Mouse (Mus musculus) frontal cortex, postnatal 10 days (tissue): ENCODE data around the gene 1700017B05Rik.
"Not testable (repeated sequence)": the region's sequence is repeated elsewhere in the genome, so short reads cannot be mapped to it uniquely, and the experiment has no call there.

Source experiments
- DNase-seq, 2 experiments: peaks; one replicate each; pipeline ENCODE4 v3.0.0; 2022; ENCODE audit warnings: low spot score in 2 of 2, mixed read lengths in 1 of 2

Gene 1700017B05Rik

DNA sequence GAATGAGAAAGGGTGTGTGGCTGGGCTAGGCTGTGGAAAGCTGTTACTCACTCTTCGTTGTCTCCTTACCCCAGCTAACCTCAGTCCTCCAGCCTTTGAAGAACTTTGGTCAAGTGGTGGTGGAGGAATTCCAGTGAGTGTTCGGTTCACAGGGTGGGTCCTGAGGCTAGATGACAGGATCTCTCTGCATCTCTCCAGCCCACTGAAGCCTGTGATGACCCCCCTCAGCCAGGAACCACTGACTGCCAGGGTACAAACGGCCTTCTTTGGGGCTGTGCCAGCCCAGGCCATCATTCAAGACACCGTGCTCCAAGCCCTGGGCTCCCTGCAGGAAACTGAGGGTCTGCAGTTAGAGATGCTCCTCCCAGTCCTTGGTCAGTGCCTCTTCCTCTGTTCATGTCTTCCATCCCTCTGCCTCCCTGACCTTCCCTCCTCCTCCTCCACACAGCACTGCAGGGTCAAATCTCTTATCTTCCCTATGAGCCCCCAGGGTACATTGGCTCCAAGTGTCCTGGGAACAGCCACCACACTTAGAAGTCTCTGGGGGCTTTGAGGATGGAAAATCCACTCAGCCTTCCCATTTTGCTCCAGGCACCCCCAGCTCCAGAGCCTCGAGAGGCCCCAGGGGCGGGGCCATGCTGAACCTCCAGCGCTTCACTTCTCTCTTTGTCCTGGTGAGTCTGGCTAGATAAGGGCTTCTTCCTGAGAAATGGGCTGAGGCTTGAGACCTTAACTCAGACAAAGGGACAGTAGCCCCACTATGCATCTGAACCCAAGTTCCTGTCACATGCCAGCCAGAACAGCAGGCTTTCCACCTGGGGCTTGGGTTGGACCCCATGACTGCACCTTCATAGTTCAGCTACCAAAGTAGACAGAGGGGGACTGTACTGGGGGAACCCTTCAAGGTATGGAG, 14.1 kb downstream of the 1700017B05Rik start:
- no peak for DNase-seq

DNA sequence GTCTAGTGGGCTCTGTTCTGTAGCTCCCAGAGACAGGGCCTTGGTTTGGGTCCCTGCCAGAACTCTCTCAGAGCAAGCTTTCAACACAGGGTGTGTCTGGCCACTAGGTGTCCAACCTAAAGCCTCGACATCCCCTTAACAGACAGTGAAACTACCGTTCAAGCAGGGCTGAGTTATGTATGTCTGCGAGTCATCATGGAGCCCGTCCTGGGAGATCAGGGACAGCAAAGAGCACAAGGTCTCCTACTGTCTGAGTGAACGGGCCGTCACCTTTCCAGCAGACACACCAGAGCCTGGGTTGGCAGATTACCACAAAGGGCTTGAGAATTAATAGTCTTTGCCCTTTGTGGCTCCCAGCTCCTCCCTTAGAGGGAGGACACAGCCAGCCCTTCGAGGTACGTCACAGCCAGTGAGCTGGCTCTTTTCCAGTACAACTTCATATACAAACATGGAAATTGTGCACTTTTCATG, 15.2 kb downstream of the 1700017B05Rik start:
- DNase-seq, result no peak

DNA sequence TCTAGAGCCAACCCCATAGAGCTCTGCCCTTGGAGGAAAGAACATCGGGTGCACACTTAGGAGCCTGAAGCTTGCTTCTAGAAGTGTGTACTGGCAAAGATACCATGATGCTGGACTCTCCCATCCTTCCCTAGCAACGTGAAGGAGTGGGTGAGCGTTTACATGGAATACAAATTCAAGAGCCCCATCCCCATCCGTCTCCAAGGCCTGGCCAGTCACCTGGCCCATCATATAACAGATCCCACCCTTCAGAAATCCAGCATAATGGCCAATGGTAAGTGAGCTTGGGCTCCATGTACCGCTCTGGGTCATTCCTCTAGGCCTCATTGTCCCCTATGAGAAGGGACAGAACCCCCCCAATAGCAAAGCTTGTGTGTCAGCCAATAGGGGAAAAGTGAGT, 15.9 kb downstream of the 1700017B05Rik start:
- DNase-seq, result no peak

DNA sequence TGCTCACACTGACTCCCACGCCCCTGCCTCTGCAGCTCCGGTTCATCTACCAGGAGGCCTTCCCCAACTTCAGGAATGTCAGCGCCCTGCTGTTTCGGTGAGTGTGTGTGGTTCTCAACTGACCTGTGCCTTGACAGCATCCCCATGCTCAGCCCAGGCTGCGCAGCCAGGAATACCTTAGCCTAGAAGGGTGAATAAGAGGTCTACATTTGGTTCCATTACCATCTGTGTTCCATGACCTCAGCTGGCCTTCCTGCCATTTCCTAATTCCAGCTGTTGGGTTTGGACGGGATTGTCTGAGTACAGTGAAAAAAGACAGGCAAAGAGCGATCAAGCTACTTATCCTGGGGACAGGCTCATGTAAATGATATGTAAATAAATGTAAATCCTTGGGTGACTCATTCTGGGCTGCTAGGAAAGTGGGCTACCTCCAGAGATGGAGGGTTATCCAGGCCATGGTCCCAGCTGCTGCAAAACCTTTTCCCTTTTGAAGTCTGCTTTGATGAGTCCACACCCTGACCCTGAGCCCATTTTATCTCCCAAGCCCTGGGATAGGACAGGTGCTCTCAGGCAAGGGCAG, 18.2 kb downstream of the 1700017B05Rik start:
- DNase-seq, result no peak

DNA sequence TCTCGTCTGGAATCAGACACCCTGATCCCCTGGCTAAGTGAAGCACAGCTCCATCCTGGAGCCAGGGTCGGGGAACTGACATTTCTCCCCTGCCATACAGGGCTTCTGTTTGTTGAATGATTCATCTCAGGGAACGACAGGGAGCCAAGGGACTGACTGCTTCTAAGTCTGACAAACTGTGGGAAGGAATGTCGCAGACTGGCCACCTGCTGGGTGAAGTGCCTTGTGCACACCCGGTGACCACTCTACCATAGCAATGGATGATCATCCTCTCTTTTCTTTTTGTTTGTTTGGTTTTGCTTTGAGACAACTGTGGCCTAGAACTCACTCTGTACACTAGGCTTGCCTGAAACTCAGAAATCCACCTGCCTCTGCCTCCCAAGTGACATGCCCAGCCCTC, 19.5 kb downstream of the 1700017B05Rik start:
- no peak for DNase-seq

DNA sequence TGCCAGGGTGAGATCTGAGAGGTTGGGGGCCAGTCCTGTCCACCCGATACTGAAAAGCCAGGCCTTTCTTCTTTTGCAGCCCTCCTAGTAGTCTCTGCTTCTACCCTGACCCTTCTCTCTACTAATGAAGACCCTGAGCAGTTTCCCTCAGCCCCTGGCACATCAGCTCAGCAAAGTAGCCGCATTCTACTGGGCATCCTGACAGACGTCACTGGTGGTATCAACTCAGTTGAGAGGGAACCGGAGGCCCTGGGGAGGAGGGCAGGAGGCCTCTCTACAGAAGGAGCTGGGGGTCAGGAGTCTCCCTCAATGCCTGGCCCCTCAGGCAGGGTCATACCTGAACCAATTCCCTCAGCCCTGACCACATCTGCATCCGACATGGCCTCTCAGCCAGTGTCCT, 21.3 kb downstream of the 1700017B05Rik start:
- no peak for DNase-seq

DNA sequence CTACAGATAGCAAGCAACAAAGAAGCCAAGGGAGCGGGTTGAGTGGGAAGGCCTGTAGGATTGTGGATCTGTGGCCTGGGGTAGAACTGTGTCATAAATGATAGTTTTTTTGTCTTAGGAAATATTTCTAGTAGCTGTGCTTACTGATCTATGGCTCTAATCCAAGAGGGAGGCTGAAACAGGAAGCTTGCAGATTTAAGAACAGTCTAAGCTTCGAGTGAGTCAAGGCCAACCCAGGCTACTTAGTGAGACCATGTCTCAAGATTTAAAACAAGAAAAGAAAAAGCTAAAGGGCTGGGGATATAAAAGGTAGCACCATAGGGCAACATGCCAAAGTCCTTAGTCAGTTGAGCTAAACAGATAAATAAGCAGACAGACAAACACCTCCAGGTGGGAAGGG, 24.2 kb downstream of the 1700017B05Rik start:
- no peak for DNase-seq

DNA sequence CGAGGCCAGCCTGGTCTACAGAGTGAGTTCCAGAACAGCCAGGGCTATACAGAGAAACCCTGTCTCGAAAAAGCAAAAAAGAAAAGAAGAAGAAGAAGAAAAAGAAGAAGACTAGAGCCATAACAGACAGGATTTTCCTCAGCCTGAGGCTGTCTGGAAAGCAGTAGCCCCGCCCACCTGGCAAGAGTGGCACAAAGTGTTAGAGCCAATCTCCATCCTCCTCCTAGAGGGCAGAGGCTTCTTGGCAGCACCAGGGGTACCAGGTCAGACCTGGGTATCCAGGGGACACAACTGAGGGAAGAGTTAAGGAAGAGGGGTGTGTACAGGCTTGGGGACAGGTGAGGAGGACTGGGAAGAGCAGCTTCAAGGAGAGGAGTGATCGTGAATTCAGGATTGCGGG, 24.7 kb downstream of the 1700017B05Rik start:
- no peak for DNase-seq

DNA sequence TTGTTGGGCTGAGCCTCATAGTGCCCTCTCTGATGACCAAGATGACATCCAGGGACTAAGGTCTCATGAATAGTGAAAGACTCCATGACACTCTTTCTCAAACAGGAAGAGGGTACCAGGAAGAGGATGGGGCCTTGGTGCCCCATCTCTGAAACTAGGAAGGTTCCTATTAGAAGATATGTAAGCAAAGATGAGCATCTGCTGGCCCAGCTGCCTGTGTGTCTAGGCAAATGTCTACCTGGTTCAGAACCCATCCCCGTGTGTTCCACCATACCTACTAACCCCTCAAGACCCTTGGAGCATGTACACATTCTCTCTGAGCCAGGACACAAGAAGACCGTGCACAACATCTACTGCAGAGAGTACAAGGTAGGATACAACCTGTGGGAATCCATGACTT, 26.2 kb downstream of the 1700017B05Rik start, which contains the start of gene Trcg1:
TSS of gene Trcg1 (plus strand) at position 301 of the 400 bp plus-strand sequence.
- no peak for DNase-seq

DNA sequence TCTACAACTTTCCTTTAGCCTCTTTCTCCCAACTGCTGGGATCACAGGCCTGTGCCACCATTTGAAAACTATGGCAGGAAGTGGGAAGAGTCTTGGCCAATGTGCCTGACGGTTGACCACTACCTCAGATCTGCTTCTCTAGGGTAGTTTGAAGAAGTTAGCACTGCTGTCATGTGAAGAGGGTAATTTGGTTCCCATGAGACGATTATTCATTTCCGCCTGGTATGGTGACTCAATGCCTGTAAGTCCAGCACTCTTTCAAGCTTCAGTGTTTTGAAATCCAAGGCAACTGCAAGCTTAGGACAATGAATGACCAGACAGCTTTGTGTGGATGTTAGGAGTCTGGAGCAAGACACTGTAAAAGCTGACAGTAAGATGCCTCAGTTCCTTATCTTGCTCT, 28.6 kb downstream of the 1700017B05Rik start:
- DNase-seq, result no peak

DNA sequence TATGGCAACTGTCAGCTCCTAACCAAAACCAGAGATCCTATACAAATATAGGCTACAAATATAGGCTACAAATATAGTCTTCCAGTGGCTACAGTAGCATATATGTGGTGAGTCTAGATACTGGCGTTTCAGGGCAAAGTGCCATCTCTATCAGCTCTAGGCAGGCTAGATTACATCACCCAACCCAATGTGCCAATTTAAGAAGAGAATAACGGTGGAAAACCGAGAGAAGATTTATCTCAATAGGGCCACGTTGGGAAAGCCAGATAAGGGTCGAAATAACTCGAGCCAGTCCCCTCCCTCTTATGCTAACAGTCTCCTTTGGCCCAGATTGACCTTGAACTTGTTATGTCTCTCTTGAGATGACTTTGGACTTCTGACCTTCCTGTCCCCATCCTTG, 29.3 kb downstream of the 1700017B05Rik start:
- no peak for DNase-seq

DNA sequence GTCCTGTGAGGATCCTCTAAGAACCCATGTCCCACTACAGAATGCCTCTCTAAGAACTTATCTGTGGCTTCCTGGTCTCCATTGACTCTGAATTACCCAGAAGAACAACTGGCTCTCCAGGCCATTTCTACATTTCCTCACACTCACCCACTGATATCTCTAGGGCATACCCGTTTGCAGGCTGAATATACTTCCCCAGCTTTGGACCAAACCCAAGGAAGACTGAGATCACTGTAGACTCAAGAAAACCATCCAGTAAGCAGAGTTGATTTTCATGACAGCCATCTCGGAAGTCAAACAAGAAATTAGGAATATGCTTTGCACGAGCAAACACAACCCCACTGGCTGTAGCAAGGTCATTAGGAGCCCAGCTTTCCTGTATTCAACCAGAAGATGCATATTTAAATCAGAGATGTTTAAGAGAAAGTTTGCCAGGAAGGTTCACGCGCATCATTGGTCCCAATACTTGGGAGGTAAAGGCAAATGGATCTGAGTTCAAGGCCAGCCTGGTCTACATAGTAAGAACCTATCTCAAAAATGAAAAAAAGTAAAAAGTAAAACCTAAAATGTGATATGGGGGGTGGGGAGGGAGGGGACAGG, 30.0 kb downstream of the 1700017B05Rik start:
- no peak for DNase-seq

DNA sequence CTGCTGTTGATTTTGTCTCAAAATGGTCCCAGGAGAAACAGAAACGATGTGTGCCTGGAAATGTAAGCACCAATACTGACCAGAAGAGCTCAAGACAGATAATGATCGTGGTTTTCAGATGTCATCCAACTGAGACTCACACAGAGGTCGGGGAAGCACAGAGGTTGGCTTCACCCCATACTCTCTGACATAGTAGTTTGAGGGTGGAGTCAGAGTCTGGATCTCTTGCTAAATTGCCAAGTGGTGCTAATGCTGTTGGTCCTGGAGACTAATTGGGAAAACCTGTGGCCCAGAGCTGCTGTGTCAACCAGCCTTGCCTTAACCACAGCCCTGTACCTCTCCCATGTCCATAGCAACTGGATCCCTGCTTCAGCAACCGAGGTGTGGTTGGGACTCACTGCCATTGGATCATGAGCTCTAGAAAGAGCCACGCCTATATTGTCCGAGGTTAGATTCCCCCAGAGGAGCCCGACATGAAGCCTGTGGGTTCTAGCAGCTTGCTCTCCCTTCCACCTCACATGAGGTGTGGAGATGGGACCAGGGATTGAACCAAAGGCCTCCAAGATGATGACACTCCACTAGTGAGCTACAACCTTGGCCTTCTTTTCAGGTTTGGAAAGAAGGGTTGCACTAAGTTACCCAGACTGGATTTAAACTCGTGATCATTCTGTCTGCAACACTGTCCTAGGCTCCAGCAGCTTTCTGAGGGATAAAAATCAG, 30.7 kb downstream of the 1700017B05Rik start:
- DNase-seq, result no peak

DNA sequence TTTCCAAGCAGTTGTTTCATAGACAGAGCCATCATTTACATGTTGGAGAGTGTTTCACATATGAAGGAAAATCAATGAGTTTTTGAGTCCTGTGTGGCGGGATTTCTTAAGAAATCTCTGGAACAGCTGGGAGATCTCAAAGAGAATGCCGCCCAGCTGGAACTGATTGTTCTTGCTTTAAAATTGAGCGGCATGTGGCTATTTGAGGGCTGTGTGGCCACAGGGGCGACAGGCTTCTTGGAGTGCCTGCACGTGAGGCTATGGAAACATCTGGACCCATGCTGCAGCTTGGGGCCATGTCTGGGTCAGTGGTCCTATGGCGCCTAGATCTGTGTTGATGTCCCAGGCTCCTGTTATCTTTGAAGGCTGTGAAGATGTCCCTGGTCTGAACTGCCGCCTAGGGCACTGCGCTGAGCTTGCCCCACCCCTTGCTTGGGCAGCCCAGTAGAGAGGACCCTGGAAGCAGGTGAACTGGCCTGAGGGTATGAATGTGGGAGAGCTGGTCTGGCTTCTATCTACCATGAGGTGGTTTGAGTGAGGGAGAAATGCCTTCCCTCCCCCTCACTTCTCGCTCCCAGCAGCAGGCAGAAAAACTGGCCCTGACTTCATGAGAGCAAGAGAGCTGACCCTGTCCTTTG, 32.1 kb downstream of the 1700017B05Rik start:
- DNase-seq, result no peak

DNA sequence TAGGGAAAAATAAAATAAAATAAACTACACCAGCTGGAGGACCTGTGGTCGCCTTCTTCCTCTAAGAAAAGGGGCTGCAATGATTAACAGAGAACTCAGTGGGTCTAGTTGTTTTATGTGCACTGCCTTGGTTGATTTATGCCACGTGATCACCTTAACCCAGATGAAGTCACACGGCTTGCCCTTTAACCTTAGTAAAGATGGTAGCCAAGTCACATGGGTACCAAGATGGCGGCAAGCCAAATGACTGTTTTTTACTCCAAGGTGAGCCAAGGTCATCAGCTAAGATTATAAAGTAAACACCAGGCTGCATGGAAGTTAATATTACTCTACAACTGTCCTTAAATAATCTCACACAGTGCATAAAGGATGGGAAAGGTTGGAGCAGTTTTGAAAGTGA, 32.7 kb downstream of the 1700017B05Rik start:
- DNase-seq, result no peak

DNA sequence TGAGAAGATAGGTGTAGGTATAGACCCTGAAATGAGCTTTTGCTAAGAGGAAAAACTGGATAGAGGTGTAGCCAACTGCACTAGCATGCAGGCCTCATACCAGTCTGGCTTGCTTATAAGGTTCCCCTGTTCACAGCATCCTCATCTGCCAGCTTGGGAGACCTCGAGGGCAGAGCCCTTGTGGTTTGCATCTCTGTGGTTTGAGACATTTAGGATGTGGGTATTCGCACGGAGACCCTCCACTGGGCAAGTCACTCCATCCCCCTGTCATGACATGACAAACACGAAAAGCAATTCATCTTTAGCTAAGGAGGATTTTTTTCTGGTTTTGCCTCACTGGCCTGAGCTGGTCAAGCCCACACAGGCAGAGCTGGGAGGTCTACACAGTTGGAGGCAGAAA, 34.2 kb downstream of the 1700017B05Rik start:
- DNase-seq, result no peak

DNA sequence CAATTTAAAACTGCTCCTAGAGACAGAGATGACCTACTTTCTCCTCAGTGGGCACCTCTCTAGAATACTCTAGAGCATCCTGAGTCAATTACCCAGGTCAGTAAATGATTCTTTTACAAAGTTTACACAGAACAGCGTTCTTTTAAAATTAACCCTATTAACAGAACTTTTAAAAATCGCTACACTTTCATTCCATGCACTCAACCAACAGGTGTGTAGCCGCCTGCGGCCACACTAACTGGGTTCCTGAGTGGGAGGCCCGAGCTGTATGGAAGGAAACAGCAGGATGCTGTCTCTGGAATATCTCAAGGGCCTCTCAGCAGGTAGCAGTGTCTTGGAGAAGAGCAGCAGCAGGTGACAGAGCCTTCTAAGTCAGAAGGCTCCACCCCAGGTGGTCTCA, 35.2 kb downstream of the 1700017B05Rik start:
- no peak for DNase-seq

DNA sequence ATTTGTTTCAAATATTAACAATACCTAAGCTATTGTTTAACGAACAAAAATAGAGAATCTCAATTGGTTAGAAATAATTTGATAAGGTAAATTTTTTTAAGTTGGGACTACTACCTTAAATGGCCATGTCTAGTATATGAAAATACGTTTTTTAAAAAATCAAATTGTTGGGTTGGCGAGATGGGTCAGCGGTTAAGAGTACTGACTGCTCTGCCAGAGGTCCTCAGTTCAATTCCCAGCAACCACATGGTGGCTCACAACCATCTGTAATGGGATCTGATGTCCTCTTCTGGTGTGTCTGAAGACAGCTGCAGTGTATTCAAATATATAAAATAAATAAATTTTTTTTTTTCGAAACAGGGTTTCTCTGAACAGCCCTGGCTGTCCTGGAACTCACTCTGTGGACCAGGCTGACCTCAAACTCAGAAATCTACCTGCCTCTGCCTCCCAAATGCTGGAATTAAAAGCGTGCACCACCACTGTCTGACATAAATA, 35.7 kb downstream of the 1700017B05Rik start:
- not testable (repeated sequence) for DNase-seq

DNA sequence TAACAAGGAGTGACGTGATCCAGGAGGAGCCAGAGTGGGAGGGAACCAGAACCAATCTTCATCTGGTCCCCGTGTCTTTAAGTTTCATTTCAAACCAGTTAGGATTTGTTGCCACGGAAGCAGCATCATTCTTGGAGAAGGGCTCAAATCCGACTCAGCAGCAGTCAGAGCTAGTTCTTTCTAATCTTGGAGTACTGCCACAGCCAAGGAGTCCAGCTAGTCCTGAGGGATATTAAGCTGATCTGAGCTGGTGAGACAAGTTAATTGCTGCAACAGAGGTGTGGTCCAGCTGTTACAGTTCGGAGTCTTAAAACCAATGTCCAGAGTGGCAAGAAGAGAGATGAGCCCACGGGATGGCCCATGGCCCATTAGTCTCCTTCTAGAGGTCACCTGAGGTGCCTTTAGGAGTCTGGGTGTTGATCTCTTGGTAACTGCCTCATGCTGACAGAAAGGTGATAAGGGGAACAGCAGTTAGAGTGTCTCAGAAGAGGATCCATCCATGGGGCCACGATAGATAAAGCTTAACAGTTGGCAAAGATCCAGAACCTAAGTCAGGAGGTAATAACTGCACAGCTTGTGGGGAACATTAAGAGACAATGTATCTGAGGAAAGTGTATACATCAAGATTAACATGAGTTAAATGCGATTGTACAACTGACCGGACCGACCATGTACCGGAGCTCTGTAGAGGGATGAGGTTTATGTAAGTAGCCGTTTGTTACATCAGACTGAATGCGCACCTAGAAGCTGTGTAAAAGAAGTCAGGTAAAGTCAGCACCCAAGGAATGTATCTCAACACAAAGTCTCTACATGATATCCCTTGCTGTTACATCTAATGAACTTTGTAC, 36.4 kb downstream of the 1700017B05Rik start:
- no peak for DNase-seq

DNA sequence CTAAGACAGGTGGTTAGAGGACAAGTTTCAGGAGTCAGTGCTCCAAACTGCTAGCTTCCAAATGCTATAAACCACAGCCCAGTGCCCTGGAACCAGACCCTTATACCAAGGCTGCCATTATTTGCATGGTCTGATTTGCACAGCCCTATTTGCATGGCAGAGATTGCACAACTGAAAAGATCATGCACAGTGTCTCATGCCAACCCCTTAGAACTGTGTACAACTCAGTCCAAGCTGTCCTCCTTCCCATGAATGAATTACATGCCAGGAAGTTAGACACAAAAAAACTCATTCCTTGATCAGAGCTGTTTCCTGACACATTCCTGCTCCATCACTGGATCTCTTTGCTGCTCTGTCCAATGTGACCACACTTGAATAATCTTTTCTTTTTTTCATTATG, 39.1 kb downstream of the 1700017B05Rik start:
- no peak for DNase-seq
